Mouse (Mus musculus): Measurements from ENCODE around the gene Asic4.

- TF ChIP-seq CTCF (IDR thresholded peaks at IDR 0.05 in 2 of 3, conservative IDR thresholded peaks at IDR 0.05 in 1 of 3; ENCODE audit: control insufficient read depth in 1 of 3, insufficient read depth in 1 of 3, low read depth in 2 of 3, low read length in 3 of 3, poor library complexity in 1 of 3, severe bottlenecking in 1 of 3) (no peak), POLR2A (IDR thresholded peaks at IDR 0.05; ENCODE audit: control insufficient read depth in 1 of 2, insufficient read depth in 1 of 2, low read depth in 1 of 2, low read length in 2 of 2, poor library complexity in 1 of 2) (no peak), ZC3H11A (IDR thresholded peaks at IDR 0.05; ENCODE audit: low read depth, low read length) (no peak), USF1 (IDR thresholded peaks at IDR 0.05; ENCODE audit: low read depth, low read length) (no peak), POLR2AphosphoS2 (IDR thresholded peaks at IDR 0.05; ENCODE audit: low read length) (no peak), NELFE (IDR thresholded peaks at IDR 0.05; ENCODE audit: low read depth, low read length) (no peak), HCFC1 (IDR thresholded peaks at IDR 0.05; ENCODE audit: low read depth, low read length) (no peak), SMC3 (IDR thresholded peaks at IDR 0.05; ENCODE audit: low read depth, low read length) (no peak)
Observed at GRCm38 (mm10) chr1:75504256-75505045, 54.2 kb downstream of the Asic4 start.

Data from MEL (cell line).